Mouse (Mus musculus) left cerebral cortex, adult 2 months (tissue): ENCODE measurements at regions not wholly inside any gene's neighbourhood (a gene's known extent, or its start where the extent isn't known, plus 50 kb on each side); places are given as distances from the start of the nearest gene placed in this dataset.
"Not testable (repeated sequence)": the region's sequence is repeated elsewhere in the genome, so short reads cannot be mapped to it uniquely, and the experiment has no call there.

ENCODE experiments used
- DNase-seq, 2 experiments: peaks; one replicate each; pipeline ENCODE4 v3.0.0; 2021 to 2022; ENCODE audit warnings: low spot score in 2 of 2, mixed read lengths in 1 of 2; ENCODE audit errors: extremely low spot score in 1 of 2
- H3K27ac ChIP-seq: fragments of 200-600 bp; 2 replicates; pipeline ENCODE4 v1.8.1; 2022
- H3K4me3 ChIP-seq: fragments of 200-600 bp; 2 replicates; pipeline ENCODE4 v1.8.1; 2022
- CTCF ChIP-seq: fragments of 200-600 bp; IDR thresholded peaks from 2 replicates; pipeline ENCODE4 v1.8.1; 2022; ENCODE audit warnings: antibody characterized with exemption, mild to moderate bottlenecking, moderate library complexity
- intact Hi-C: fragments of 180-260 bp; cut with DNase I; formaldehyde crosslinking; loops from one replicate; pipeline ENCODE4 v1.15.1; 2025

GRCm38 (mm10) chr6:48341367-48341766 is 54.0 kb upstream of the Krba1 start:
- H3K4me3 ChIP-seq, H3K27ac ChIP-seq, DNase-seq, intact Hi-C loops: not testable (repeated sequence)

- H3K27ac ChIP-seq, DNase-seq, H3K4me3 ChIP-seq, intact Hi-C loops: not testable (repeated sequence)
Observed at GRCm38 (mm10) chr6:48336964-48337363, 58.4 kb upstream of the Krba1 start.

- DNase-seq, result no peak
- TF ChIP-seq CTCF, result no peak
- intact Hi-C loops, result no loop called here
- H3K4me3 ChIP-seq, result no peak overlapping the region
- no peak overlapping the region for H3K27ac ChIP-seq
Observed at GRCm38 (mm10) chr6:48288011-48288410, 107.4 kb upstream of the Krba1 start.

GRCm38 (mm10) chr6:48279646-48280045 is 115.7 kb upstream of the Krba1 start:
- H3K27ac ChIP-seq, intact Hi-C loops, H3K4me3 ChIP-seq, DNase-seq: not testable (repeated sequence)

GRCm38 (mm10) chr6:48261563-48261962 is 133.8 kb upstream of the Krba1 start:
- H3K27ac ChIP-seq, DNase-seq, H3K4me3 ChIP-seq: not testable (repeated sequence)
- intact Hi-C loops, result loop anchor here (1.0 kb wide), 1 partner anchor 10 kb away; no protein-coding TSS in a partner anchor

GRCm38 (mm10) chr6:48252989-48253388 is 142.4 kb upstream of the Krba1 start:
- H3K4me3 ChIP-seq, DNase-seq, H3K27ac ChIP-seq, intact Hi-C loops: not testable (repeated sequence)

- intact Hi-C loops, result no loop called here
- Histone ChIP-seq H3K27ac (no peak overlapping the region), H3K4me3 (no peak overlapping the region)
- DNase-seq, result no peak
- TF ChIP-seq CTCF, result no peak
Observed at GRCm38 (mm10) chr6:48251954-48252353, 143.4 kb upstream of the Krba1 start.

- H3K27ac ChIP-seq, intact Hi-C loops, H3K4me3 ChIP-seq, DNase-seq: not testable (repeated sequence)
Observed at GRCm38 (mm10) chr6:48244191-48244590, 151.2 kb upstream of the Krba1 start.

- intact Hi-C loops, result no loop called here
- Histone ChIP-seq H3K4me3 (no peak overlapping the region), H3K27ac (no peak overlapping the region)
- no peak for DNase-seq
- no peak for TF ChIP-seq CTCF
Observed at GRCm38 (mm10) chr6:48227431-48227830, 141.0 kb upstream of the Zfp746 start.

GRCm38 (mm10) chr6:48224206-48224605 is 137.8 kb upstream of the Zfp746 start:
- intact Hi-C loops, result no loop called here
- no peak for DNase-seq
- Histone ChIP-seq H3K27ac (no peak overlapping the region), H3K4me3 (no peak overlapping the region)
- TF ChIP-seq CTCF, result no peak

- DNase-seq, result no peak
- intact Hi-C loops, result no loop called here
- no peak overlapping the region for H3K4me3 ChIP-seq
Observed at GRCm38 (mm10) chr6:48222971-48223370, 136.6 kb upstream of the Zfp746 start.

GRCm38 (mm10) chr6:48221806-48222205 is 135.4 kb upstream of the Zfp746 start:
- intact Hi-C loops, H3K27ac ChIP-seq, H3K4me3 ChIP-seq: not testable (repeated sequence)
- DNase-seq, result peak in 1 of 2 experiments; percentile 16

More at GRCm38 (mm10) chr6:48222971-48223370, 136.6 kb upstream of the Zfp746 start:
- TF ChIP-seq CTCF, result no peak
- H3K27ac ChIP-seq, result no peak overlapping the region

- TF ChIP-seq CTCF, result no peak
- DNase-seq, result no peak
- intact Hi-C loops, result no loop called here
- H3K4me3 ChIP-seq, result no peak overlapping the region
- H3K27ac ChIP-seq, result no peak overlapping the region
Observed at GRCm38 (mm10) chr6:48215212-48215611, 128.8 kb upstream of the Zfp746 start.

- intact Hi-C loops, result no loop called here
- TF ChIP-seq CTCF, result no peak
- DNase-seq, result no peak
- Histone ChIP-seq H3K4me3 (no peak overlapping the region), H3K27ac (no peak overlapping the region)
Observed at GRCm38 (mm10) chr6:48209739-48210138, 123.3 kb upstream of the Zfp746 start.
